Mouse (Mus musculus) fibroblast of lung, adult 2 months (primary cell): ENCODE measurements around the gene Birc6.
A peak's percentile ranks its signal among the peaks of the same experiment; 100 is the strongest.

ENCODE experiments used
- DNase-seq: peaks from one replicate; pipeline ENCODE4 v3.0.0-alpha.2; 2011; ENCODE audit warnings: low read depth

The Birc6 gene

DNA sequence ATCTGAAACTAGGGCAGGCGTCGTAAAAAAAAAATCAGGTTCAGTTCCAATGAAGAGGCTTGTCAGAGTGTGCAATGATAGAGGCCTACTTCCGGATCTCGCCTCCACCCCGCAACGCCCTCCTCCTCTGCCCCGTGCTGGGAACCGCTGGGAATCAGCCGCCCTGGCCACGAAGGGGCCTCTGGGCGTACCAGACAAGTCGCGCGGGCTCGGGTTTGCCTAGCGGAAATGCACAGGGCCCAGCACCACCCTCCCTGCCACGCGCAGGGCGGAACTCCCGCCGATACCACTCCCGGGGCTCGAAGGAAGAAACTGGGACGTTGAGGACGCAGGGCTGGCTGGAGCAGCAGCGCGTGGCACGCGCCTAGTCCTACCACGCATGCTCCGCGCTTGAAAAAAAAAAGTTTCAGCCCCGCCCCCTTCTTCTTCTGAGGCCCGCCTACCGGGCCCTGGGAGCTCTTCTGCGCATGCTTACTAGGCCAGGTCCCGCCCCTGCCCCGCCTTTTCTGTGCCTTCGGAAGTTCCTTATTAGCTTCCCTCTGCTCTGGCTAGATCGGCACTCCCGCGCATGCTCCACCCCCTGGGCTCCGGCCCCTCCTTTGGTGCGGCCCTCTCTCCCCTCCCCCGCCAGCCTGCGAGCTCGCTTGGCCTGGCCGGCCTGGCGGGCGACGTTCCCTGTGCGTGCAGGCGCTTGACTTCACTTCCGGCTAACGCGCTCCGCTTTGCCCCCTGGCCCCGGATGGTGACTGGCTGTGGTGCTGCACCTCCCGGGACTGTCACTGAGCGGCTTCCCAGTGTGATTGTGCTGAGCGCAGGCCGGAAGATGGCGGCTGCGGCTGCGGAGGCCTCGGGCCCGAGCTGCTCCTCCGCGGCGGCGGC is at the start of gene Birc6:
TSS of gene Birc6 (plus strand) at position 567 of the 879 bp plus-strand sequence.
- peak; percentile 99 for DNase-seq

DNA sequence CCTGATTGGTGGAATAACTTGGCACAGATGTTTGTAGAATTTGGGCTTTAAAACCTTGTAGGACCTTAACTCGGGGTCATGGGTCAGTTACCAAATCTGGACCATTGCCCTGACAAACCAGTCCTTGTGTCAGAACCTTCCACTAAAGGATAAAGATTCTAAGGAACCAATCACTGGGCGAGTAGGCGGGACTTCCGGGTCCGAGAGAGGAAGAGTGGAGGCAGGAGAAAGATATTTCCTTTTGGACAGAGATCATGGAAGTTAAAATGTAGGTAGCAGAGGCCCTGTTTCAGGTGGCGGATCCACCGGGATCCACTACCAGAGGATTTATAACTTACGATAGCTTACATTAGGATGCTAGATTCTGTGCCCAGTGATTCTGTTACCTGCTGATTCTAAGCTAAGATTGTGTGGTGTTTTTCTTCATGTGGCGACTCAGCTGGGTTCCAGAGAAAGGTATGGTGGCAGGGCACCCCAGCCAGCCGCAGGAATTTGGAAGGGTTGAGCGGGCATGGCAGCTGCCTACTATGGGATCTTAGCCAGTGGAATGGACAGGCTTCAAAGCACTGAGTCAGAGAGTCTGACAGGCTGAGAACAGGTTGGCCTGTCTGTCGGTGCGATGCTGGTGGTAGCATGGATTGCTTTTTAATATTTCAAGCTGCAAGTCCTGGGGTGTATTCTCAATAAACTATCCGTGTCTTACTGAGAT is 47.6 kb upstream of the Birc6 start:
- DNase-seq, result peak; percentile 13

DNA sequence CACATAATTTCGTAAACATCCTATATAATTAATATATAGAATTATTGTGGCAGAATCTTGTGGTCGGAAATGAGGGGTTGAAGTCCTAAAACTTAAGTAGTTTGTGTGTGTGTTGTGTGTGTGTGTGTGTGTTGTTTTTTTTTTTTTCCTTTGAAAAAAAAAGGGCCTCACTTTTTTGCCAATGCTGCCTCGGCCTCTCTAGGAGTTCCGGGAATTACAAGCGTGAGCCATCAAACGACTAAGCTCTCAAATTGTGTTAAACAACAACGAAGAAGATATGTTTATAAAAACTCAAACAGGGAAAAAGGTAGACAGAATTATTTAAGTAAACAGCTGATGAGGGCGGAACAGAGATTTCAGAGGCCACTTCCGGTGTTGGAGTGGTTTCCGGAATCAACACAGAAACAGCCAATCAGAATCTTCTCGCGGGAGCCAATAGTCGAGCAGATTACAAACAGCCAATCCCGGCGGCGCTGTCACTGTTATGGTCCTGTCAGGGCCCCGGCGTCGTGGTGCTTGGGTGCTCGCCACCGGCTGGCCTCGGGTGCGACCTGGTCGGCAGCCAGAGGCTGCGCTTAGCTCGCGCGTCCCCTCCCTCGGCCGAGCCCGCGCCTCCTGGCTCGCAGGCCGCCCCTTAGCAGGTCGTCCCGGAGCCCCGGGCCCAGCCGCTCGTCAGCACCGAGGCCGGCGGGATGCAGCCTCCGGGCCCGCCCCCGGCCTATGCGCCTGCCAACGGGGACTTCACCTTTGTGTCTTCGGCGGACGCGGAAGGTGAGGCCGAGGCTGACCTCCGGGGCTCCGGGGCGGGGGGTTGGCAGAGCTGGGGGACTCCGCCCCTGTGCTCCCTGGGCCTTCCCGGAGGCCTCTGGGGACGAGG is 38.8 kb upstream of the Birc6 start, which contains the start of gene Yipf4:
TSS of gene Yipf4 (plus strand) at position 470 of the 877 bp plus-strand sequence.
- peak; percentile 92 for DNase-seq

DNA sequence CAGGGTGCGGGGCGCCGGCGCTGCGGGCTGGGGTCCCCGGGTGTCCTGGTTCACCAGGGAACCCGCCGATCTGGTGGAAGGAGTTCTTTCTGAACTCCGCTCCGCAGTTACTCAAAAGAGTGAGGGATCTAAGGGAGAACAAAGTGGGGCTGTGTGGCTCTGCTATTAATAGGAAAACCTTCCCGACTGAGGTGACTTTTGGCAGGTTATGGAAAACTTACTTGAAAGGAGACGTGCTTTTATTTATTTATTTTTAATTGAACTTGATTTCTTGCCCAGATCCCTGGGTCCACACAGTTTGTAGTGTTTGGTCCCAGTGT is 38.2 kb upstream of the Birc6 start:
- no peak for DNase-seq

DNA sequence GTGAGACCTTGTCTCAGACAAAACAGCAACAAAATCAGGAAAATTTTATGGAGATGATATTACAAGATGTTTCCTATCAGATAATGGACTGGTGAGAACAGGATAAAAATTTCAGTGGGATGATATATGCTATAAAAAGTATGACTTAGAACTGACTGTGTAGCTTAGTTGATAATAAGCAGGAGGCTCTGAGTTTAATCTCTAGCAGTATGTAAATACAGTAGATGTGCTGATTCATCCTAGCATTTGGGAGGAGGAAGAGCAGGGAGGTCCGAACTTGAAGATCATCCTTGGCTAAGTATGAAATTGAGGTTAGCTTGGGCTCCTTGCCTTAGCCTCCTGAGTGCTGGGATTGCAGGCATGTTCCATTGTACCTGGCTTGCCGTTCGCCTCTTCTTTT is 36.5 kb upstream of the Birc6 start:
- DNase-seq, result no peak

DNA sequence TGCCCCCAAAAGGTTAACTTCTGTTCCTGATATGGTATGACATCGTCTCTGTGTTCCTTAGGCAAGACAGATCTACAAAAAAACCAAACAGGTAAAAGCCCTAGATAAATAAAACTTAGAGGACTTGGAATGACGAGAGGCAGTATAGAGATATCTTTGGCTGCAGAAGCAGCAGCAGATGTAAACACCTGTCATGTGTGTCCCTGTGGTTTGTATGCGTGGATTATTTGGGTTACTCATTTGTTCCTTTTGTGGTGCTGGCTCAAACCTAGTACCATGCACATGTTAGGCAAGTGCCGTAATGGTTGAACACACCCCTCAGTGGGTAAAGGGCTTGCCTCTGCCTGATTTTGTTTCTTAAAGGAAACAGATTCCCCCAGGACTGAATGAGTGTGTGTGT is 27.9 kb upstream of the Birc6 start:
- DNase-seq, result no peak

DNA sequence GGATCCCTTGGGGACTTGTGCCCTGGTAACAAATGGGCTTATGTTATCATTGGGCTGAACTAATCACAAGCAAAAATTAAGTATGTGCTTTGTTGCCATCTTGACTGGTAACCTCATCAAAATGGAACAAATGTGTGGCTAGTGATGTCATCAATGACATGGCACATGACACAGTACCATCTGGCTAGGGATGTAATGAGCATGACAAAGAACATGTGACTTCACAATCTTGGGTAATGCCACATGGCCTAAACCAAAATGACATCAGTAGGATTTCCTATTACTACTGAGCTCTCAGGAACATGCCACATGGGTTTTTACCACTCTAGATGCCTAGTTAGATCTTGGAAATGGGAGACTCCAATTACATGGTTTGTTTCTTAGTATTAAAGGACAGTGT is 27.0 kb upstream of the Birc6 start:
- DNase-seq, result no peak

DNA sequence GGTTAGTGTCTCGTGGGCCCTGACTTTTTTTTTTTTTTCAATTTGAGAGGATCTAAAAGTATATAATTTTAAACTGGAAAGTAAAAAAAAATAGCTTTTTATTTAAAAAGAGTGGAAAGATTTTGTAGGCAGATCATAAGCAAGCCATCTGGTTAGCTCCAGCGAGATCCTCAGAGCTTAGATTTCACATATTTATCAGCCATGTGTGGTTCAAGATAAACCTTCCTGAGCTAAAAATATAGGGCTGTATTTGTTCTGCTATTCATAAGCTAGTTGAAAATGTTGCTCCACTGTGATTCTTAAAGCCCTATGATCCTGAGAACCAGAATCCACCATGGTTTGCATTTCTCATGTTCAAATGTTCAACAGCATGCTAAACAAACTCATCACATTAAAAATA is 20.2 kb upstream of the Birc6 start:
- no peak for DNase-seq

DNA sequence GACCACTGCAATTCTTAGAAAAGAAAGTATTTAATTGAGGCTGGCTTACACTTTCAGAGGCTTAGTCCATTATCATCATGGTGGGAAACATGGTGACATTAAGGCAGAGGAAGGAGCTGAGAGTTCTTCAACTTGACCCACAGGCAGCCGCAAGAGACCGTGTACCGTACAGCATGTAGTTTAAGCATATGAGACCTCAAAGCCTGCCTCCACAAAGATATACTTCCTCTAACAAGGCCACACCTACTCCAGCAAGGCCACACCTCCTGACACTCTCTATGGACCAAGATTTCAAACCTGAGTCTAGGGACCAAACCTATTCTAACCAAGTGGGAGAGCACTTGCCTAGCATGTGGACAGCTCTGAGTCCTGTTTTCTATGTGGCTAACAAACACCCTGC is 19.5 kb upstream of the Birc6 start:
- DNase-seq, result no peak

DNA sequence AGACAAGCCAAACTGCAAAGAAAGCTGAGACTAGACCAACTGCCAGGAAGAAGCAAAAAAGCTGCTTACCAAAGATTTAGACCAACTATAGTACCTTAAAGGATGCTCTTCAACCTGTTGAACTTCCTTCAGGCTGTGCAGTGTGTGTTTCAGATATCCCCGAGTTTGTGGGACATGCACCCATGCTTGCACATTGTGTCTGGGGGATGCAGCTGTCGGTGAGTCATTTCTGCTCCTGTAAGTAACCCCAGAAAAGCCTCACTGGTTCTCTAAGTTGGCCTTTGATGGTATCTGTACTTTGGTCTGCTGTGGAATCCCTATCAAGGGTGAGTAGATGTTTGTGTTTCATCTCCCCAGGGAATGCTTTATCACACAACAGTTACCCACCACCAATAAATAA is 15.8 kb upstream of the Birc6 start:
- no peak for DNase-seq

DNA sequence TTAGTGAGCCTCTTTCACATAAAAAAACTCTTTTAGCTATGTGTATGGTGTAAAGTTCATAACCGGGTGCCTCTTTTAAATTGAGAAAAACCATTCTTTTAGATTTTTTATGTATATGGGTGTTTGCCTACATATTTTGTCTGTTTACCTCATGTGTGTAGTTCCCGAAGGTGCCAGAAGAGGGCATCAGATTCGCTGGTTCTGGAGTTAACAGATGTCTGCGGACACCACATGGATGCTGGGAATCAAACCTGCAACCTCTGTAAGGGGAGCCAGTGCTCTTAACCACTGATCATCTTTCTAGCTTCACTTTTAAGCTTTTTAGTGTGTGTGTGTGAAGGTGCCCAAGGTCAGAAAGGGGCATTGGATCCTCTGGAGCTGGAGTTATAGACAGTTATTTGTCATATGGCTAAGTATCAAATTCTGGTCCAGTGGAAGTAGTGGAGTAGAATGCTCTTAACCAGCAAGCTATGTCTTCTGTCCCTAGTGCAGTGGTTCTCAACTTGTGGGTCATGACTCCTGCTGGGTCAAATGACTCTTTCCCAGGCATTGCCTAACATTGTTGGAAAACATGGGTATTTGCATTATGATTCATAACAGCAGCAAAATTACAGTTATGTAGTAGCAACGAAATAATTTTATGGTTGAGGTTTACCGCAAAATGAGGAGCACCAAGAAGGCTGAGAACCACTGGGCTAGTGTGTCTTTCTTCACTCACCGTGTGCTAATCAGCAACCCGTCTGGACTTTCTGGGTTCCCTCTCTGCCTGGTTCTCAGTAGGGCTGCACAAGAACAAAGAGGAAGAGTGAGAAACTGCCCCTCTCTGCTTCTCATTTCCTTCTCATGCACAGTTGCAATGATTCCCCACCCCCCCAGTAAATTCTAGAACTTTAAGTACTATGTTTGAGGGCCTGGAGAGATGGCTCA is 5.0 kb upstream of the Birc6 start:
- DNase-seq, result peak; percentile 50

DNA sequence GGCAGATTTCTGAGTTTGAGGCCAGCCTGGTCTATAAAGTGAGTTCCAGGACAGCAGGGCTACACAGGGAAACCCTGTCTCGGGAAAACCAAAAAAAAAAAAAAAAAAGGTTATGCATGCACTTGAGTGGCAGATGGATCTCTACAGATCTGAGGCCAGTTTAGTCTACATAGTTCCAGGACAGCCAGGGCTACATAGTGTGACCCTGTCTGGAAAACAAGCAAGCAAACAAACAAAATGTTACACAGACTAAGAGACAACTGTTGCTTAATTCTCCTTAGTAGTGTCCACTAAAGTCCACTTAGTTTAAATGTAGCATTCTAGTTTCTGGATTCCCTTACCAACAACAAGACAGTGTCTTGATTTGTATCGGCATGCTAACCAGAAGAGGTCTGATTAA is 2.0 kb upstream of the Birc6 start:
- DNase-seq, result no peak

DNA sequence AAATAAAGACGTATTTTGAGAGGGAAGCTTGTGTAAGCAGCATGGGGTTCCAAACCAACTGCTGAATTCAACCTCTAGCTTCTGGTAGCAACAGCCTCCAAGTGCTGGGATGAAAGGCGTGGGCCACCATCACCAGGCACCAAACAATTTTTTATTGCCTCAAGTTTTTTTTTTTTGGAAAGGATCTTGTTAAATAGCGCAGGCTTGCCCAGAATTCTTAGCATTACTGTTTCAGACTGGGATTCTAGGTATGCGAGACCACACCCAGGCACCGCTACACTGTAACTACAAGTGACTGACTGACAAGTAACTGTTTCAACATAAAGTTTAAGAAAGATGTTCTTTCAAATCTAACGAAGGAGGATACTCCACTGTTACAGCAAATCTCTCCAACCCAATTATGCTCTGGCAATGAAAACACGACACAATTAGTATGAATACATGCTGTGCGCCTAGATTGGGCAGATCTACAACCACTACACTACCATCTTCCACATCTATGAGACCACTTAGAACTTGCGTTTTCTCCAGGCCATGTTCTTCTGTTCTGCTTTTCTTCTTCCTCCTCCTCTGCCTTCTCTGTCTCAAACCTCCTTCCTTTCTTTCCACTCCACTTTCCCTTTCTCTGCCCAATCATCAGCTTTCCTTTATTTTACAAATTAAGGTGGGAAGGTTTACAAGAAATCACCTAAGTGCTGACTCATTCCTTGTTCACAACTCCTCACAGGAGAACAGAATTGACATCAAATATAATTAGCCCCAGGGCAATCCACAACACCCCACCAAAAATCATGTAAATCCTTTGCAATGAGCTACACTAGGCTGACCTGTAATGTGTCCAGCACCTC is 1.1 kb upstream of the Birc6 start:
- peak; percentile 4 for DNase-seq

DNA sequence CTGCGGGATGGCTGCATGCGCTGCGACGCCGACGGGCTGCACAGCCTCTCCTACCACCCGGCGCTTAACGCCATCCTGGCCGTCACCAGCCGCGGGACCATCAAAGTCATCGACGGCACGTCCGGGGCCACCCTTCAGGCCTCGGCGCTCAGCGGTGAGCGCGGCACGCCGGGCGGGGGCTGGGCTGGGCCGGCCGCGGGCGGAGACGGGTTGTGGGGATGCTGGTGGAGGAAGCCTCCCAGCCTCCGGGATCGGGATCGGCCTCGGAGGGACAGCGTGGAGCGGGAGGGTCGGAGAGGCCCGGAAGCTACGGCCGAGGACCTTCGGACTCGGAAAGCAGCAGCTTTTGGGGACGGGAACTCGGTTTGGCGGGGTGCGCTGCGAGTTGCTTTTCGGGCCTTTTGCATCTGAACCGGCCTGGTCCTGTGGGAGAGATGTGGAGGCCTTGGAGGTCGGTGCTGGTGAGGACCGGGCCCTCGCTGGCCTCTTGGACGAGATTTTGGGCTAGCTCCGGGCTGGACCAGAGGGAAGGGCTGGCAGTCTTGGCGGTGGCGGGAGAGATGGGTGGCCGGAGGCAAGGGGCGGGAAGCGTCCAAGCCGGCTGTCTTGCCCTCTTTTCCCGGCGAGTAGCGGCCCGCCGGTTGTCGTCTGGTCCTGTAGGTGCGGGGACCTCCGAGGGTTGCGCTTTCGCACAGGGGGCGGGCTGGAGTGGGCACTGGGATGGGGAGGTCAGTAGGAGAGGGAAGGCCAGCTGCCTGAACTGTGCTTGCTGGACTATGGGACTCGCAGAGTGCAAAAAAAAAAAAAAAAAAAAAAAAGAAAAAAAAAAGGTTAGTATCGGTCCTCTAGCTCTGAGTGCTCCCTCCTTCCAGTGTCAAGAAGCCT is 795 bp downstream of the Birc6 start:
- no peak for DNase-seq

DNA sequence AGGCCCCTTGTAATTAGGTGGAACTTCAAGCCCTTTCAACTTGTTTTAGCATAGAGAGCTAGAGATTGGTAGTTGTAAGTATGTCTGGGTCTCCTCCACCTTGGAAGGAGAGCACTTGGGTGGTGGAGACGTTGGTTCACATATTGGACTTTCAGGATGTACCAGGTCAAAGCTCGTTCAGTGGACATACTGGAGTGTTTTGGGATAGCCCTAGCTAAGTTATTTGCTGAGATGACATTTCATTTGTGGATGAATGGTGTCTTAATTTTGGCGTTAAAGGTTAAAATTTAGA is 1.4 kb downstream of the Birc6 start:
- DNase-seq, result no peak

DNA sequence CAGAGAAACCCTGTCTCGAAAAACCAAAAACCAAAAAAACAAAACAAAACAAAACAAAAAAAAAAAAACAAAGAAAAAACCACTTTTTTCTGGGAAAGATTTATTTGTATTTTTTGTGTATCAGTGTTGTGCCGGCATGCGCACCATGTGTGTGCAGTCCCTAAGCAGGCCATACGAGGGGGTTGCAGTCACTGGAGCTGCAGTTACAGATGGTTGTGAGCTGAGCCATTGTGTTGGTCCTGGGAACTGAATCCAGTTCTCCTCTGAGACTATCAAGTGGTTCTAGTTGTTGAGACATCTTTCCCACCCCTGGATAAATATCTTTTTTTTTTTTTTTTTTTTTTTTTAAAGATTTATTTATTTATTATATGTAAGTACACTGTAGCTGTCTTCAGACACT is 6.9 kb downstream of the Birc6 start:
- DNase-seq, result no peak

DNA sequence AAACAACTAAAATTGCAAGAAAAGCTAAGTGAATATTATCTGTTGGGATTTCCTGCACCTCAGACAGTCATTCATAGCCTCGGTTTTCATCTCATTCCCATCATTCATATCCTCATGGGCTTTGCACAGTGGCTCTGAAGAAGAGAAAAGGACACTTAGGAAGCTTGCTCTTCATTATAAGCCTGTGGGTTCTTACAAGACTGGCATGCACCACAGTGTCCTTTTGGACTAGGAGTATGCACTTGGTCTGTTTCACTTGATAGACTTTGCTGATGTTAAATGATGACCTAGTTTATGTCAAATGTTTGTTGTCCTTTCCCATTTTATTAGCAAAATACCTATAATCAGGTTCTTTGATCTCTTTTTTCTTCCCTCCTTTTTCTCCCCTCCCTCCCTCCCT is 9.4 kb downstream of the Birc6 start:
- DNase-seq, result no peak

DNA sequence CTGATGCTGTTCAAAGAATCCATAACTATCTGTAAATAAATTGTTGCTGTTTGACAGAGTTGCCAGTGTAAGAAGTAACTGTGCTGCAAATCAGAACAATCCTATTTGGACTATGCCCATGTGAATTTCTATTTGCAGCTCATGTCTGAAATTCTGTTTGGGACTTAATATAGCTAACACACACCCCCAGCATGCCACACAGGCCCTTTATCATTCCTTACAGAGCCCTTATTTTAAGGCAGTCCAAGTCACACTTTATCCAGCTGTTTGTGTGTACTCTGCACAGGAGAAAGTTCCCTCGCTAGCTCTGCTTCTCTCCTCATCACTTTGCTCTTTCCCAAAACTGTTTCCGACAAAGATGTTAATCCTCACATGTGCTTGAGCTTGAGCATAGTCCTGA is 15.5 kb downstream of the Birc6 start:
- no peak for DNase-seq

DNA sequence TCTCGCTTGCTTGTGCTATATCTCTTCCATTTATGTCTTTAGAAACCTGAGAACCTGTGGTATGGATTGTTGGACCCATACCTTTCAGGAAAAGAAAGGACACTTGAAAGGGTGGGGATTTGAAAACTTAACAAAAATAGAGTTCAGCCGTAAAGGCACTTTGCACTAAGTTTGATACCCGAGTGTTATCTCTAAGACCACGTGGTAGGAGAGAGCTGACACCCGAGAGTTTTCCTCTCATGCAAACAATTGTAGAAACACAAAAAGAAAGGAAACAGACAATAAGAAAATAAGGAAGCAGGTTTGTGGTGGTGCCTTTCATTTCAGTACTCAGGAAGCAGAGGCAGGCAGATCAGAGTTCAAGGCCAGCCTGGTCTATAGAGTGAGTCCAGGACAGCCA is 26.0 kb downstream of the Birc6 start:
- no peak for DNase-seq

DNA sequence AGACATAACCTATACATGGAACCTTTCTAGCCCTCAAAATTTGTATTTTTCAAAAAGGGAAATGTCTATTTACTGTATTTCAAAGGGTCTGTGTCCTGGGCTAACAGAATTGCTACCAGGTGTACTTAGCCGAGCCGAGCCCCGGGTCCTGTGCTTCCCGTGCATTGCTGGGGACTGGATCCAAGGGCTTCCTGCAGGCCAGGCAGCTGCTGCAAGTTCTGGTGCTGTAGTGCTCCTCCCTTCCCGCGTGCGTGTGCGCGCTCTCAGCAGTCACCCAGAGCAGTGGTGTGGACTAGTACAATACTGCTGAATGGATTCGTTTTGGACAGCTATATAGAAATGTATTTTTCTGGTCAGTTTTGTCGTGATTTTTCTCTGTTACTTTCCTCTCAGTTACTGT is 31.8 kb downstream of the Birc6 start:
- no peak for DNase-seq
